Mouse (Mus musculus) heart, adult 10 weeks (tissue): ENCODE results near the gene Cd3e. TPM values are rescaled to one million over a fixed set of nuclear protein-coding genes. Genes with fewer than 3 reads are reported as not detected.

Source experiments
- polyA plus RNA-seq: library from polyadenylated mRNA; stranded (reverse); fragments of 350-450 nt; fragmentation: Illumina TruSeq; extraction: RNeasy Lipid Tissue Mini Kit (QIAGEN cat#74804); gene quantifications from one replicate; pipeline ENCODE4 v1.2.3, GENCODE M21; 2014; ENCODE audit warnings: low read depth, low replicate concordance

The Cd3e gene
- polyA plus RNA-seq = not detected

DNA sequence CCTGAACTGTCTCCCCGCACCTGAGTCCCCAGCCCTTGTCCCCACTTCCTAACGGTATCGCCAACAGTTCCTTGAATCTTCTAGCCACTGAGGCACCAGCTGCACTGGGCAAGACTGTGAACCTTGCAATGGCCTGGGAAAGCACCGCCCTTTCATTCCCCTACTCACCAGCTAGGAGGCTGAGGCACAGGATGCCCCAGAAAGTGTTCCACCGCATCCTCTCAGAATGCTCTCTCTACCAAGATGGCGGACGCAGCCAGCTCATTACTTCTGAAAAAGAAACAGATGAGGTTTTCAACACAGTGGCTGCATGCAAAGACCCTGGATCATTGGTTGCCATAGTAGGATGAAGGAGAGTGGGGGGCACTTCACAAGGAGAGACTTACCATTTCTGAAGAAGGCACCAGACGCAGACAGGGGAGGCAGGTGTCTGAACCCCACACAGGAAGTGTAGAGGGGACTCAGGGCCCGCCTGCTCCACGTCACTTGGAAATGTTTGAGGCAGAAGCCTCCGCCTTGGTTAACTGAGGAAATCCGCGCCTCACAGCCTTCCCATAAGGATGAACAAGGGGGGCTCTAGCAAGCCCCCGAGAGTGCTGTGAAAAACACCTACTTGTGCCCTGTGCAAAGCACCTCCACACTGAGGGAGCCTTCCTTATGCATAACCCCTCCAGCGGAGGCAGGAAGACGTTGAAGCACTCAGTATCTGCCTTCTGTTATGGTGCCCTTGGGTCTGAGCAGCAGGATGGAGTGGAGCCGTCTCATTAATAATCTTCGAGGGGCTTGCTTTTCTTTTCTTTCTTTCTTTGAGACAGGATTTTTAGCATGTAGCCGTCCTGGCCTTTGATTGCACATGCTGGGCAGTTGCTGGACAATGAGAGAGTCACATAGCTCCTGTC is at the start of gene Cd3e:
Gene Cd3e (minus strand): TSS at position 448 of the 899 bp plus-strand sequence.

DNA sequence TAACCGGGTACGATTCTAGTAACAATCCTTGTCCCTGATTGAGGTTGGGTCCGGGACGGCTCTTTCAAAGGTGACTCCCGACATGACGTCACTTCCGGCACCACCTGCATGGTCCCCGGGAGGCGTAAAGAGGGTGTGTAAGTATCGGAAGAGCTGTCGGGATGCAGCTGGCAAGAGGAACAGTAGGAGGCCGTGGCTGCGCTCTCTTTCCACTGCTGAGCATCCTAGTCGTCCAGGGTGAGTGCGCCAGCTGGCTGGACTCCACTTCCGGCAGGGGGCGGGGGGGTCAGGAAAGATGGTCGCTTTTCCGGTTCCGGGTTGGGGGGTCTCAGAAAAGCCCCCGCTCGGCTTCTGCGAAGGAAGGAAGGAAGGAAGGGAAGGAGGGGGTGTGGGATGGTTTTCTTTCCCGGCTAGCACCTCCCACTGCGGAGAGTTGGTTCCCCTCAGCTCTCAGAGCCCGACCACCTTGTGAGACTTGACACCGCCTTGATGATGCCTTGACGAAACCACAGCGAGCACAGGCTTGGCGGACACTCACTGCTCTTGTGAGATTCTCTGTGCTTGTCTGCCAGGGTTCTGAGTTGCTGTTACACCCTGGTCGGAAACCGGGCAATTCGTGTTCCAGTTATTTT is 45.8 kb upstream of the Cd3e start, which contains the start of gene Mpzl3:
Gene Mpzl3 (plus strand): TSS at position 105 of the 632 bp plus-strand sequence.

DNA sequence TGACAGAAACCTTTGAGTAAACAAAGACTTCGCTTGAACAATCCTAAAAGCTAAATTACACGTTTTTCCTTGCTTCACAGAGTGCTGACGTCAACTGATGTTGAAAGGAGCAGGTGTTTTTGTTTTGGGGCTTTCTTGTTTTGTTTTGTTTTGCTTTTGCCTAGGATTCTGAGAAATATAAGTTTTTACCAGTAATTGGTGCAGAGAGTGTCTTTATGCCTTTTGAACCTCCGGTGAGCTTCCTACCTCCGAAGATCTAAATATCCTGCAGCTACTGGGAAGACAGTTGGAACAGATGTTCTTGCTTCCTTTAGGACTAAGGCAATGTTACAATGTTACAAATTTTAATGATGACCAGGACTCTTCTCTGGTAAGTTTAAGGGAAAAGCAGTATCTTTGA is 30.1 kb upstream of the Cd3e start, which contains the start of gene Mpzl2:
Gene Mpzl2 (plus strand): TSS at position 301 of the 400 bp plus-strand sequence.

DNA sequence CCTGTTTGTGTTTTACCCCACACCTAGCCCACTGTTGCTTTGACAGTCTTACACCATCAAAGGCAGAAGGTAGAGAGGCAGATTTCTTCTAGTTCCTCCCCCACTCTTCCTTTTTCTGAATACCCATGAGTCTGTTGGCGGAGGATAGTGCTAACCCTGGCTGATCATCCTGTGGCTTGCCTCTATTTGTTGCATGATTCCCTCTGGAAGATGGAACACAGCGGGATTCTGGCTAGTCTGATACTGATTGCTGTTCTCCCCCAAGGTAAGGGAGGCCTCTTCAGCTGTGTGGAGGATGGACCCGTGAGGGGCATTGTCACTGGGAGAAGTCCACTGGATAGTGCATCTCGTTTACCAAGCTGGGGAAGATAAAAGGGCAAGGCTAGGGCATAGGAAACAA is 27.8 kb downstream of the Cd3e start, which contains the start of gene Cd3d:
Gene Cd3d (plus strand): TSS at position 111 of the 400 bp plus-strand sequence.

DNA sequence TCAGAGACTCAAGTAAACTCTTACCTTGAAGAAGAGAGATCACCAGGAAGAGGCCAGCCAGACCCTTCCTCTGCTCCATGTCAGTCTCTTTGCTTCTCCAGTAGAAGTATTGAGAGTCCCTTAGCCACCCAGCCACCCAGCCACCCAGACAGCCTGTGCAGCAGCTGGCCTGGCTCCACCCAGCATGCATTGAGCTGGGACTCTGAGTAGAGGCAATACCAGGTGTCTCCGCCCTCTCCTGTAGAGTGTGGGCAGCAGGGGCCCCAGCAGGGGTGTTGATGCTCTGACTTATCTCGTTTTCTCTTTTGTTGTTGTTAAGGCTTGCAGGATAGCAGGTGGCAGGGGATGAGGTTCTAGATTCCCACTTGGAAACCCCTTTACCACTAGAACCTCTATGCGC is 29.2 kb downstream of the Cd3e start, which contains the start of gene Cd3g:
Gene Cd3g (minus strand): TSS at position 190 of the 400 bp plus-strand sequence.

DNA sequence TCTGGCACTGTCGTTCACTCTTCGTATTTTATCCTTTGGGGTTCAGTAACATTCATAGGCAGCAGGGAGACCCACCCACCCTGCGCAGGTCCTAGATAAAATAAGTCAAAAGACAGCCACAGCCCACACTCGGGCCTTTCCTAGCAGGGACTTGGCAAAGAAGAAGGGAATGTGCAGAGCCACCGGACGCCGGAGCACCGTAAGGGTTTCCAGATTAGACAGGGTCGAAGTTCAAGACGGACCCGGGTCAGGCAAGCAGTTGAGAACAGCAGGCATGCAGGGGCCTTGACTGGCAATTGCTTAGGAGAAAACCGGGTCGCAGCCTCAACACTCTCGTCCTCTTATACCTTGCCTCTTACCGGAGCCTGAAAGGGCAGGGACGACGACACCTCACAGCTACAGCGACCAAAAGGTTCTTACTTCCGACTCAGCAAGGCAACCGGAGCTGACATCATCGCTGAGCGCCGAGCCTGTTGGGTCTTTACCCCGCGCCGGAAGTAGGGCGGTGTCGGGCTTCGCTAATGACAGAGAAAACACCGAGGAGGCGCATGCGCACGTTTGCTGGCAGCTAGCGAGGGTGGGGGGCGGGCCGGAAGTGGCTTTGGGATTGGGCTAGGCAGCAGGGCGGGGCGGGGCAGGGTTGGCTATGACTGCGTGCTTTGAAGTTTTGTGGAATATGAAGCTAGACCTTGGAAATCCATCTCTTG is 44.1 kb downstream of the Cd3e start, which contains the start of gene Ube4a:
Gene Ube4a (minus strand): TSS at position 475 of the 707 bp plus-strand sequence.

Other genes with a start within 250 kb of the Cd3e start
- gene Arcn1, start 241.8 kb downstream of the Cd3e start, polyA plus RNA-seq = 71.8 TPM
- 27.7 TPM for gene Ift46, start 241.7 kb downstream of the Cd3e start, polyA plus RNA-seq
- 10.4 TPM for gene Tmem25, start 210.3 kb downstream of the Cd3e start, polyA plus RNA-seq
- gene Ttc36, start 206.6 kb downstream of the Cd3e start, polyA plus RNA-seq = not detected
- gene Kmt2a, start 128.3 kb downstream of the Cd3e start, polyA plus RNA-seq = 13.0 TPM
- gene Atp5l, start 88.9 kb downstream of the Cd3e start, polyA plus RNA-seq = 2,238 TPM
- 25.2 TPM for gene Ube4a, start 44.0 kb downstream of the Cd3e start, polyA plus RNA-seq
- not detected for gene Cd3g, start 29.2 kb downstream of the Cd3e start, polyA plus RNA-seq
- 0.29 TPM for gene Cd3d, start 27.8 kb downstream of the Cd3e start, polyA plus RNA-seq
- gene Mpzl2, start 30.2 kb upstream of the Cd3e start, polyA plus RNA-seq = 0.63 TPM
- gene Mpzl3, start 45.6 kb upstream of the Cd3e start, polyA plus RNA-seq = 2.0 TPM
- gene Jaml, start 69.6 kb upstream of the Cd3e start, polyA plus RNA-seq = 0.42 TPM
- 0.24 TPM for gene Scn2b, start 108.2 kb upstream of the Cd3e start, polyA plus RNA-seq
- 13.2 TPM for gene Scn4b, start 128.8 kb upstream of the Cd3e start, polyA plus RNA-seq
- not detected for gene BC049352, start 172.4 kb upstream of the Cd3e start, polyA plus RNA-seq
- not detected for gene Tmprss4, start 194.5 kb upstream of the Cd3e start, polyA plus RNA-seq